In genomic region chr10:65614204-65614603, GRCm38 (mm10) we compare ENCODE assay signal across 25 mouse cellular contexts.
DNase-seq lines count a peak whose midpoint lies in the region; TF ChIP-seq lines count a peak whose summit lies in the region.
"Had no signal": no experiment of that assay in that cellular context is flagged by ENCODE, and none has a peak within 500 bp of the region (broad histone marks: within the 10 kb centered on the region; RNA-seq: fewer than 3 reads in every experiment).

No protein-coding gene starts in this region.

- H3K27ac ChIP-seq in gastrocnemius, adult 2 months = no peak overlapping the region
- H3K27ac ChIP-seq: forebrain, embryonic 10.5 days; forebrain, embryonic 13.5 days; heart, embryonic 15.5 days; hindbrain, embryonic 10.5 days; hindbrain, embryonic 13.5 days had no signal

- peak; percentile 4 to 33 for DNase-seq in frontal cortex, adult 2 months (ENCODE audit: extremely low spot score in 1 of 2, low spot score in 1 of 2)
- no peak for DNase-seq in frontal cortex, postnatal 25 days (ENCODE audit: low spot score in 2 of 2)
- DNase-seq in left cerebral cortex, postnatal 14 days (ENCODE audit: low spot score in 2 of 2) = peak; percentile 8 to 31
- no peak for DNase-seq in left cerebral cortex, postnatal 36 days (ENCODE audit: low spot score in 2 of 2)
- peak; percentile 81 for DNase-seq in brain, adult 2 months (ENCODE audit: low read depth, low spot score)
- DNase-seq in telencephalon, adult 2 months (ENCODE audit: low read depth, low spot score) = peak; percentile 68
- no peak for DNase-seq in gastrocnemius, adult 2 months
- DNase-seq: adrenal gland, postnatal 10 days; adrenal gland, postnatal 36 days; B cell, adult 2 months; cerebellum, adult 11-12 months; cerebellum, adult 8-10 months; cerebellum, postnatal 10 days; cerebellum, postnatal 36 days; embryo, embryonic 11 days; gastrocnemius, postnatal 25 days; heart, adult 18-20 months; heart, postnatal 10 days; heart, postnatal 36 days had no signal

- TF ChIP-seq CTCF in gastrocnemius, adult 2 months (IDR thresholded peaks at IDR 0.05) = no peak

- H3K4me3 ChIP-seq in gastrocnemius, adult 2 months = no peak overlapping the region
- H3K4me3 ChIP-seq: forebrain, embryonic 10.5 days; forebrain, embryonic 13.5 days; heart, embryonic 12.5 days; heart, embryonic 15.5 days; hindbrain, embryonic 10.5 days; hindbrain, embryonic 13.5 days had no signal

- intact Hi-C loops in left cerebral cortex, postnatal 14 days (cut with DNase I) = no loop called here
- intact Hi-C loops in left cerebral cortex, postnatal 36 days (cut with DNase I) = no loop called here
- intact Hi-C loops in gastrocnemius, adult 2 months (cut with DNase I) = no loop called here

Comparison
In these comparisons a context has a peak if more than half of its experiments do, and no peak if none do; other contexts are left out.
1. DNase-seq: peak in frontal cortex, adult 2 months (2 of 2), left cerebral cortex, postnatal 14 days (2 of 2), brain, adult 2 months (single experiment) and telencephalon, adult 2 months (single experiment); none in frontal cortex, postnatal 25 days (0 of 2), left cerebral cortex, postnatal 36 days (0 of 2) and gastrocnemius, adult 2 months (single experiment).